Mouse (Mus musculus) heart, postnatal 0 days (tissue): ENCODE measurements around the gene Camta1. TPM values are rescaled to one million over a fixed set of nuclear protein-coding genes. Genes with fewer than 3 reads are reported as not detected.

Experiments
- ATAC-seq: fragments of 200-750 bp; cut with Nextera tagmentation; 2 replicates; pipeline ENCODE4 v1.8.0; 2017; ENCODE audit warnings: low read depth, moderate number of reproducible peaks, moderate library complexity; ENCODE audit not compliant: insufficient read depth
- DNase-seq: peaks from one replicate; pipeline ENCODE4 v3.0.0-alpha.2; 2016; ENCODE audit warnings: low spot score
- H3K27ac ChIP-seq: fragments of 300-500 bp; sonication (generic); 2 replicates; pipeline ENCODE4 v1.5.1; 2014; ENCODE audit warnings: low read depth, mild to moderate bottlenecking
- H3K27me3 ChIP-seq: fragments of 300-500 bp; sonication (generic); 2 replicates; pipeline ENCODE4 v1.6.1; 2014; ENCODE audit warnings: low read length, mixed read lengths; ENCODE audit not compliant: control insufficient read depth, insufficient read depth
- H3K36me3 ChIP-seq: fragments of 300-500 bp; sonication (generic); replicated peaks from 2 replicates; pipeline ENCODE4 v1.6.1; 2014; ENCODE audit warnings: low read length, mixed read lengths; ENCODE audit not compliant: control insufficient read depth, insufficient read depth
- H3K4me1 ChIP-seq: fragments of 300-500 bp; sonication (generic); 2 replicates; pipeline ENCODE4 v1.6.1; 2014; ENCODE audit warnings: antibody characterized with exemption; ENCODE audit not compliant: control insufficient read depth, insufficient read depth
- H3K4me2 ChIP-seq: fragments of 300-500 bp; sonication (generic); 2 replicates; pipeline ENCODE4 v1.6.1; 2014; ENCODE audit warnings: low read depth, mild to moderate bottlenecking, low read length, moderate library complexity
- H3K4me3 ChIP-seq: fragments of 300-500 bp; sonication (generic); 2 replicates; pipeline ENCODE4 v1.5.1; 2014; ENCODE audit warnings: low read depth, low read length
- H3K9ac ChIP-seq: fragments of 300-500 bp; sonication (generic); replicated peaks from 2 replicates; pipeline ENCODE4 v1.6.1; 2014; ENCODE audit warnings: low read depth, low read length, mixed read lengths
- H3K9me3 ChIP-seq: fragments of 300-500 bp; sonication (generic); replicated peaks from 2 replicates; pipeline ENCODE4 v1.6.1; 2016; ENCODE audit warnings: low read length; ENCODE audit not compliant: control insufficient read depth
- CTCF ChIP-seq: IDR thresholded peaks from 2 replicates; pipeline ENCODE4 v1.5.1; 2016; ENCODE audit warnings: antibody characterized with exemption, control low read depth, low read depth
- EP300 ChIP-seq: IDR thresholded peaks from 2 replicates; pipeline ENCODE4 v1.6.1; 2016; ENCODE audit warnings: antibody characterized with exemption, low read depth
- whole genome bisulfite sequencing: fragments of 180-500 bp; shearing (Covaris S2); extraction: QIAGEN DNeasy Blood & Tissue Kit; methylation state at CpG from one replicate; pipeline ENCODE4 v1.1.7; 2014; 5-methylcytosine and 5-hydroxymethylcytosine counted together
- polyA plus RNA-seq: library from polyadenylated mRNA; unstranded; fragments of >200 nt; fragmentation: Nextera tagmentation; extraction: Ambion mirVana; gene quantifications from 2 replicates; pipeline ENCODE4 v1.2.1, GENCODE M21; 2015
- total RNA-seq: library from RNA; depleted of rRNA; stranded (reverse); fragments of >200 nt; gene quantifications from 2 replicates; pipeline ENCODE4 v1.2.3, GENCODE M21; 2014; ENCODE audit warnings: low replicate concordance

The Camta1 gene
- total and polyA plus RNA-seq, 2 experiments from 2014 or later = 72.7 to 240 TPM

DNA sequence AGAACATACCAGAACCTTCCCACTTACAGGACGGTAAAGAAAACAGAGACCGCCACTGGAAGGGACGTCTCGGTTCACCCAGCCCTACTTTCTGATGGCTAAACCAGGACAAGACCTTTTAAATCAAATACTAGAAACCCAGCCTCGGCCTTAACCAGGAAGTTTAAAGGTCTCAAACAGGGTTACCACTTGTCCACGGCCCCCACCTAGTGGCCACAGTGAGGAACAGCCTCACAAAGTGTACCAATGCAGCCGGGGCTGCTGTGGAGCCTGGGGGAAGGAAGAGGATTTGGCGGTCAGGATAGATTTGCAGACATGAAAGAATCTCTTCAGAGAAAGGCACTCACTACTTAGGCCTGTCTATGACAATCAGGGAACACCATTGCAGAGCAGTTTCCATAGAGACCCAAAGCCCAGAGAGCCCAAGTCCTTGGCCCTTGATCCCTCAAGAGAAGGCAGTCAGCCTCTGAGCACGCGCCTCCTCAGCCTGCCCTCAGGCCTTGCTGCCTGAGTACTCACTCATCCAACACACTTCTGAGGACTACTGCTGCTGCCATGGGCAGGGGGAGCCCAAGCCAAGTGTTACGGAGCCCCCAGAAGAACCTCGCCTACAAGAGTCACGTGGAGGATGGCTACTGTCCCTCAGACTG, 962.8 kb downstream of the Camta1 start:
- H3K4me1 ChIP-seq = no peaks in the 10 kb centered on the region
- no peak overlapping the region for H3K4me2 ChIP-seq
- H3K27me3 ChIP-seq = no peaks in the 10 kb centered on the region
- WGBS = 63% methylated on average over 13 of the region's 13 CpGs
- TF ChIP-seq EP300 (no peak), CTCF (peak; percentile 93)
- DNase-seq (peak; percentile 76), ATAC-seq (0 out of 2 replicates have a peak, but pooled peaks have one; percentile 45)
- peaks cover 67% of the 10 kb centered on the region for H3K36me3 ChIP-seq
- no peak overlapping the region for H3K4me3 ChIP-seq
- no peak overlapping the region for H3K27ac ChIP-seq
- H3K9me3 ChIP-seq = no peaks in the 10 kb centered on the region
- H3K9ac ChIP-seq = no peak overlapping the region

- H3K27ac ChIP-seq = peak overlapping the region; percentile 18; the same call in 1 of the 2 replicates
These were observed 964.6 kb downstream of the Camta1 start for GRCm38 (mm10) chr4:150896896-150897624.

DNA sequence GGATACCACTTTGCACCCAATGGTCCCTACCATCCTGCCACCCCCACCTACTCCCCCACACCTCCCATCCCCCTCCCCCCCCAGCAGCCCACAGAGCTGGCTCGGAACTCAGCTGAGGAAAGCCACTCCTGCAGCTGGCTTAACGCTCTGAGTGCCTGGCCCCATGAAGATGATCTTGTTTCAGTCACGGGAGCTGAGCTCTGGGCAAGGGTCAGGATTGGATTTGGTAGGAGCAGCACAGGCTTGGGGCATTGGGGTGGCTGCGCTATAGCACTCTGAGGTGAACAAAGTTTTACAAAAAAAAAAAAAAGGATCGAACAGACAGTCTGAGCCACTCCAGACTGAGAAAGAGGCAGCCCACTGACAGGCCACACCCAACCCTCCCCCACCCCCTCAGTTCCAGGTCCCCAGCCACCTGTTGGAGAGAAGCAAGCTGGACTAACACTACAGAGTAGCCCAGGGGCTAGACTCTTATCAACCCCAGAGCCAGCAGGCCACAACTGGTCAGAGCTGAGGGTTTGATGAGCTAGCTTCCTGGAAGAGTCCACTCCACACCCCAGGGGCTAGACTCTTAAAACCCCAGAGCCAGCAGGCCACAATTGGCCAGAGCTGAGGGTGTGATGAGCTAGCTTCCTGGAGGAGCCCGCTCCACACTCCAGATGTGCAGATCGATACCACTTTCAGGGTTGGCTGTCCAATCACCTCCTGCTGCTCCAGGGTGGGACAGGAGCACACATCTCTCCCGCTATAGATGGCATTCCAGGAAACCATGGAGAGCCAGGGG, 966.8 kb downstream of the Camta1 start:
- 61% methylated on average over 8 of the region's 8 CpGs for WGBS
- Histone ChIP-seq H3K36me3 (peaks cover 37% of the 10 kb centered on the region), H3K9ac (no peak overlapping the region), H3K27ac (no peak overlapping the region), H3K4me2 (no peak overlapping the region), H3K4me3 (no peak overlapping the region), H3K4me1 (no peaks in the 10 kb centered on the region), H3K9me3 (no peaks in the 10 kb centered on the region), H3K27me3 (no peaks in the 10 kb centered on the region)
- no peak for DNase-seq
- 0 out of 2 replicates have a peak, but pooled peaks have one; percentile 13 for ATAC-seq
- no peak for TF ChIP-seq EP300
- no peak for TF ChIP-seq CTCF

More at GRCm38 (mm10) chr4:150896896-150897624, 964.6 kb downstream of the Camta1 start:
- H3K36me3 ChIP-seq = peaks cover 52% of the 10 kb centered on the region
- H3K4me2 ChIP-seq = no peak overlapping the region
- no peak overlapping the region for H3K9ac ChIP-seq
- no peak for DNase-seq
- no peaks in the 10 kb centered on the region for H3K27me3 ChIP-seq
- ATAC-seq = no peak
- no peak overlapping the region for H3K4me3 ChIP-seq
- no peaks in the 10 kb centered on the region for H3K4me1 ChIP-seq
- no peak for TF ChIP-seq CTCF
- no peak for TF ChIP-seq EP300
- WGBS = 92% methylated on average over 26 of the region's 26 CpGs
- no peaks in the 10 kb centered on the region for H3K9me3 ChIP-seq

DNA sequence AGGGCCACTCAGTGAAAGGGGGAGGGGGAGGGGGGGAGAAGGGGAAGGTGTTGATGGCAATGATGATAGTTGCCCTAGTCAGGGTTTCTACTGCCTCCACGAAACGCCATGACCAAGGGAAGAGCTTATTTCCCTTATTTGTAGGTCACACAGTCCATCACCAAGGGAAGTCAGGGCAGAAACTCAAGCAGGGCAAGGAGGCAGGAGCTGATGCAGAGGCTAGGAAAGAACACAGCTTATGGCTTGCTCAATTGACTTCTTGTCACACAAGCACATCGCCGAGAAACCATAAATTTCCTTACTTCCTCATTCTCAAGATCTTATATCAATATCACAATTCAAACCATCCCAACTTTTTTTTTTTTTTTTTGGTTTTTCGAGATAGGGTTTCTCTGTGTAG, 970.4 kb downstream of the Camta1 start:
- ATAC-seq = no peak
- H3K9me3 ChIP-seq = no peaks in the 10 kb centered on the region
- no peak overlapping the region for H3K27ac ChIP-seq
- H3K9ac ChIP-seq = no peak overlapping the region
- WGBS = 51% methylated on average over 5 of the region's 5 CpGs
- H3K27me3 ChIP-seq = no peaks in the 10 kb centered on the region
- DNase-seq = no peak
- H3K4me2 ChIP-seq = no peak overlapping the region
- peaks cover 6% of the 10 kb centered on the region for H3K36me3 ChIP-seq
- no peaks in the 10 kb centered on the region for H3K4me1 ChIP-seq
- TF ChIP-seq CTCF (no peak), EP300 (no peak)
- H3K4me3 ChIP-seq = no peak overlapping the region

GRCm38 (mm10) chr4:150889955-150890315, 971.7 kb downstream of the Camta1 start:
- Histone ChIP-seq H3K4me2 (peak overlapping the region; percentile 48), H3K4me3 (peak overlapping the region; percentile 7; the same call in 1 of the 2 replicates)
- WGBS = 46% methylated on average over 13 of the region's 13 CpGs

More at GRCm38 (mm10) chr4:150889955-150890315, 971.7 kb downstream of the Camta1 start:
- Histone ChIP-seq H3K27ac (no peak overlapping the region), H3K4me1 (no peaks in the 10 kb centered on the region), H3K27me3 (no peaks in the 10 kb centered on the region), H3K9ac (no peak overlapping the region), H3K9me3 (no peaks in the 10 kb centered on the region), H3K36me3 (no peaks in the 10 kb centered on the region)
- ATAC-seq (no peak), DNase-seq (no peak)
- TF ChIP-seq EP300 = no peak
- no peak for TF ChIP-seq CTCF
